Mouse (Mus musculus) liver, adult 2 months (tissue): ENCODE results near the gene C4b.

Experiments used
- CTCF ChIP-seq: fragments of 200-500 bp; IDR thresholded peaks from 2 replicates; pipeline ENCODE4 v1.5.1; 2011; ENCODE audit warnings: low read depth, low read length, control low read depth
- POLR2A ChIP-seq: fragments of 200-500 bp; IDR thresholded peaks from 2 replicates; pipeline ENCODE4 v1.6.1; 2011; ENCODE audit warnings: low read length, control low read depth; ENCODE audit not compliant: insufficient read depth; ENCODE audit errors: extremely low read depth

DNA sequence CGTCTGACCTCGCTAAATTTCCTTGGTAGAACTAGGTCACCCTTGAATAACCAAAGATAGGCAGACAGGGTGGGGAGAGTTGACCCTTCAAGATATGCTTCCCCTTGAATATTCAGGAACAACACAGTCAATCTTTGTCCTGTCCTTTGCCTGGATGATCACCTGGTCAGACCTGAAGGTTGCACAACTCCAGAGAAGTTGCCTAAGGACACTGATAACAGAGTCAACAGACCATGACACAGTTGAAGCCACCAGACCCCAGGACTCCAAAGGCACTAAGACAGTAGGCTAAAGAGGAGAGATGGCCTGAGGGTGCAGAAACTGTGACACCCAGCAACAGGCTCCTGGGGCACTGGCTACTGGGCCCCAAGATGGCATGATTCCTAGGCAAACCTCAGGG is 15.8 kb downstream of the C4b start:
- TF ChIP-seq CTCF = no peak
- TF ChIP-seq POLR2A = no peak
